In the genomic region with DNA sequence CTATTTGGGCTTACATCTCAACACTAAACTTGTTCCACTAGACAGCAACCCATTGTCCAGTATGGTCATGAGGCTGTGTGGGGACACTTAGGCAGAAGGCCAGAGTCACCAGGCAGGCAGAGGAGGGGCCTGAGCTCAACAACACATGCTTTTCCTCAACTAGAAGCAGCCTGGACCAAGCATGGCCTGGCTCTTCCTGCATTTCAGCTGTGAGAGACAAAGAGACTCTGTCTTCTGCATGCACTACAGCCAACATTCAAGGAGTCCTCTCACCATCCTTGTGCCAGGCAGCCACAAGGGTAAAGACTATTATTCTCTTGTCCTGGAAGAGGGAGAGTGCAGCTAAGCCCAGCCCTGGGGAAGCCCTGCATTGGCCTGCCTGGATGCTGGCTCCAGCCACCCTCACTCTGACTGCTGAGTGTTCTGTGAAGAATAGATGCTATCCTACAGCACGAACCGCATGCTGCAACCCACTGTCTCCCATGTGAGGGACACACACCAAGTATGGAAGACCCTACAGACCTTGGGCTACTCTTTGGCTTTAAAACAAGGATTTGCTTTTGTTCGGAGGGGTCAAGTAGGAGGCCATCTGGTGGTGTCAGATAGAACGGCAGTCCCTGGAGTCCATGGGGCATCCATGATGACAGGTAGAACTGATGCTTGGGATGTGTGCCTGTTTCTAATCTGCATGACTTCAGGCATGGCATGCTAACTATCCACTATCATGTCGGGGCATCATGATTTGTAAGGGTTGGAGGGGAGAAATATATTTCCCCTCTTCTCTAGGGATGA, we compare ENCODE assay signal across 11 mouse cellular contexts. TPM values are rescaled to one million over a fixed set of nuclear protein-coding genes. Genes with fewer than 3 reads are reported as not detected.
DNase-seq lines count a peak whose midpoint lies in the region; ATAC-seq lines count a peak whose summit lies in the region.
"Had no signal": no experiment of that assay in that cellular context is flagged by ENCODE, and none has a peak within 500 bp of the region (broad histone marks: within the 10 kb centered on the region; RNA-seq: fewer than 3 reads in every experiment).

No protein-coding gene starts in this region.

- 82% methylated on average over 5 of the region's 5 CpGs for WGBS in heart, embryonic 10.5 days

- H3K36me3 ChIP-seq in heart, embryonic 10.5 days = peaks cover 86% of the 10 kb centered on the region

- H3K4me1 ChIP-seq in heart, embryonic 10.5 days = 0 out of 2 replicates have a peak, but pooled peaks cover 6% of the 10 kb centered on the region

- intact Hi-C loops in left cerebral cortex, postnatal 4 days (cut with DNase I) = no loop called here

- peak; percentile 58 for ATAC-seq in megakaryocyte progenitor cell, adult 5-6 weeks (replicated peaks; ENCODE audit: poor library complexity)

- no peak overlapping the region for H3K4me3 ChIP-seq in heart, embryonic 10.5 days
- H3K4me3 ChIP-seq: heart, embryonic 13.5 days had no signal

- no peaks in the 10 kb centered on the region for H3K27me3 ChIP-seq in heart, embryonic 10.5 days (ENCODE audit: insufficient read depth, poor library complexity, severe bottlenecking)
- H3K27me3 ChIP-seq: heart, embryonic 13.5 days had no signal

- H3K9me3 ChIP-seq in heart, embryonic 10.5 days = no peaks in the 10 kb centered on the region
- H3K9me3 ChIP-seq: heart, embryonic 13.5 days had no signal

- peak; percentile 47 for DNase-seq in cerebellum, adult 9-10 months
- no peak for DNase-seq in cerebellum, postnatal 36 days
- peak; percentile 66 for DNase-seq in left cerebral cortex, adult 11 months (ENCODE audit: low spot score)
- DNase-seq in left cerebral cortex, postnatal 4 days = no peak
- DNase-seq in NIH3T3 (ENCODE audit: low read depth) = peak; percentile 26
- DNase-seq in kidney, adult 8-10 months = no peak
- no peak for DNase-seq in heart, embryonic 10.5 days (ENCODE audit: low spot score)
- DNase-seq: kidney, adult 9 months; midbrain, embryonic 14.5 days had no signal

- H3K27ac ChIP-seq in heart, embryonic 10.5 days = no peak overlapping the region
- H3K27ac ChIP-seq: heart, embryonic 13.5 days had no signal

RNA-seq across cellular contexts. Expression of gene Capn2, which starts 42.2 kb away (rescaled TPM):
- 10 to 100 TPM; 77.0 to 82.5 TPM for total RNA-seq in left cerebral cortex, postnatal 4 days (2021)
- 4.1 and 9.7 TPM in 2 replicates for total RNA-seq in megakaryocyte progenitor cell, adult 5-6 weeks (2015)
- total RNA-seq in megakaryocyte progenitor cell, adult 5-6 weeks (2017) = 8.7 and 10.5 TPM in 2 replicates
- polyA plus RNA-seq in heart, embryonic 10.5 days (2016; fragmentation: Nextera tagmentation; extraction: Ambion mirVana) = 96.0 and 107 TPM in 2 replicates

Comparison
In these comparisons a context has a peak if more than half of its experiments do, and no peak if none do; other contexts are left out.
1. DNase-seq: peak in cerebellum, adult 9-10 months (single experiment), left cerebral cortex, adult 11 months (single experiment) and NIH3T3 (single experiment); none in cerebellum, postnatal 36 days (0 of 2), left cerebral cortex, postnatal 4 days (single experiment), kidney, adult 8-10 months (0 of 2) and heart, embryonic 10.5 days (single experiment).
2. RNA of gene Capn2, which starts 42.2 kb away (total RNA-seq): 77.0 to 82.5 TPM in left cerebral cortex, postnatal 4 days; 4.1 to 10.5 TPM in megakaryocyte progenitor cell, adult 5-6 weeks; every median in the first group is over 4 times any median in the second.